Mouse (Mus musculus): ENCODE measurements around the gene Bean1. TPM values are rescaled to one million over a fixed set of nuclear protein-coding genes. Genes with fewer than 3 reads are reported as not detected.

Bean1 gene
- total RNA-seq, 2 experiments from 2014 or later: 0.08 to 0.39 TPM

- intact Hi-C loops (cut with DNase I): no loop called here
- H3K4me3 ChIP-seq: no peak overlapping the region
- H3K27ac ChIP-seq: no peak overlapping the region
- TF ChIP-seq CTCF (IDR thresholded peaks at IDR 0.05): no peak
- no peak for DNase-seq
Measured at GRCm38 (mm10) chr8:104227048-104227447, 56.8 kb downstream of the Bean1 start.

GRCm38 (mm10) chr8:104230377-104230776, 60.1 kb downstream of the Bean1 start:
- H3K27ac ChIP-seq: no peak overlapping the region
- DNase-seq: no peak
- TF ChIP-seq CTCF (IDR thresholded peaks at IDR 0.05): no peak
- H3K4me3 ChIP-seq: no peak overlapping the region
- intact Hi-C loops (cut with DNase I): no loop called here

GRCm38 (mm10) chr8:104232039-104232438, 61.8 kb downstream of the Bean1 start:
- no peak overlapping the region for H3K27ac ChIP-seq
- H3K4me3 ChIP-seq: no peak overlapping the region
- intact Hi-C loops (cut with DNase I): no loop called here
- no peak for TF ChIP-seq CTCF (IDR thresholded peaks at IDR 0.05)
- DNase-seq: no peak

- Histone ChIP-seq H3K27ac (no peak overlapping the region), H3K4me3 (no peak overlapping the region)
- intact Hi-C loops (cut with DNase I): no loop called here
- DNase-seq: no peak
- TF ChIP-seq CTCF (IDR thresholded peaks at IDR 0.05): no peak
Measured at GRCm38 (mm10) chr8:104232919-104233318, 62.7 kb downstream of the Bean1 start.

GRCm38 (mm10) chr8:104234573-104234972, 64.3 kb downstream of the Bean1 start:
- no peak for DNase-seq
- no peak overlapping the region for H3K27ac ChIP-seq
- intact Hi-C loops (cut with DNase I): no loop called here
- peak; percentile 6; the same call in 1 of the 2 replicates for TF ChIP-seq CTCF (IDR thresholded peaks at IDR 0.05)
- no peak overlapping the region for H3K4me3 ChIP-seq

- no peak for DNase-seq
- Histone ChIP-seq H3K27ac (no peak overlapping the region), H3K4me3 (no peak overlapping the region)
- no peak for TF ChIP-seq CTCF (IDR thresholded peaks at IDR 0.05)
- intact Hi-C loops (cut with DNase I): no loop called here
Measured at GRCm38 (mm10) chr8:104239418-104239861, 69.2 kb downstream of the Bean1 start.

- DNase-seq: no peak
- no peak for TF ChIP-seq CTCF (IDR thresholded peaks at IDR 0.05)
- intact Hi-C loops (cut with DNase I): loop anchor here (10.0 kb wide), 1 partner anchor 323 kb away; no protein-coding TSS in a partner anchor
Measured at GRCm38 (mm10) chr8:104242038-104242644, 71.9 kb downstream of the Bean1 start.

GRCm38 (mm10) chr8:104246621-104247020, 76.4 kb downstream of the Bean1 start:
- Histone ChIP-seq H3K27ac (no peak overlapping the region), H3K4me3 (no peak overlapping the region)
- TF ChIP-seq CTCF (IDR thresholded peaks at IDR 0.05): no peak
- DNase-seq: no peak
- intact Hi-C loops (cut with DNase I): loop anchor here (10.0 kb wide), 1 partner anchor 318 kb away; no protein-coding TSS in a partner anchor

More at GRCm38 (mm10) chr8:104242038-104242644, 71.9 kb downstream of the Bean1 start:
- H3K4me3 ChIP-seq: no peak overlapping the region
- no peak overlapping the region for H3K27ac ChIP-seq

- Histone ChIP-seq H3K27ac (peak overlapping the region; percentile 93), H3K4me3 (peak overlapping the region; percentile 98)
- intact Hi-C loops (cut with DNase I): loop anchor here (10.0 kb wide), 1 partner anchor 318 kb away; no protein-coding TSS in a partner anchor
- no peak for TF ChIP-seq CTCF (IDR thresholded peaks at IDR 0.05)
- DNase-seq: peak; percentile 34
Measured at GRCm38 (mm10) chr8:104247054-104247907, 77.0 kb downstream of the Bean1 start.

GRCm38 (mm10) chr8:104247908-104248275, 77.7 kb downstream of the Bean1 start:
- no peak for DNase-seq
- Histone ChIP-seq H3K27ac (peak overlapping the region; percentile 93), H3K4me3 (peak overlapping the region; percentile 98)
- no peak for TF ChIP-seq CTCF (IDR thresholded peaks at IDR 0.05)
- intact Hi-C loops (cut with DNase I): loop anchor here (10.0 kb wide), 1 partner anchor 317 kb away; no protein-coding TSS in a partner anchor

GRCm38 (mm10) chr8:104248276-104248675, 78.0 kb downstream of the Bean1 start, which contains the start of gene Tk2:
Gene Tk2 (minus strand): TSS chr8:104248558.
- DNase-seq: peak; percentile 87
- intact Hi-C loops (cut with DNase I): loop anchor here (10.0 kb wide), 1 partner anchor 317 kb away; no protein-coding TSS in a partner anchor
- no peak for TF ChIP-seq CTCF (IDR thresholded peaks at IDR 0.05)
- H3K27ac ChIP-seq: peak within 1 kb of the TSS; percentile 93
- peak within 1 kb of the TSS; percentile 98 for H3K4me3 ChIP-seq

- TF ChIP-seq CTCF (IDR thresholded peaks at IDR 0.05): no peak
- intact Hi-C loops (cut with DNase I): loop anchor here (10.0 kb wide), 1 partner anchor 315 kb away; no protein-coding TSS in a partner anchor
- Histone ChIP-seq H3K27ac (no peak overlapping the region), H3K4me3 (no peak overlapping the region)
- no peak for DNase-seq
Measured at GRCm38 (mm10) chr8:104249442-104249996, 79.3 kb downstream of the Bean1 start.

Measured in gastrocnemius, adult 2 months (tissue).